Mouse (Mus musculus) CD8-positive naive resting alpha-beta T cell, adult 2 months (primary cell): Measurements from ENCODE around the gene Vpreb2.
"Not testable (repeated sequence)": the region's sequence is repeated elsewhere in the genome, so short reads cannot be mapped to it uniquely, and the experiment has no call there.

Source experiments
- DNase-seq, 2 experiments: peaks; one replicate each; pipeline ENCODE4 v3.0.0; 2022; ENCODE audit warnings: low read depth in 2 of 2, low spot score in 2 of 2

The Vpreb2 gene

DNA sequence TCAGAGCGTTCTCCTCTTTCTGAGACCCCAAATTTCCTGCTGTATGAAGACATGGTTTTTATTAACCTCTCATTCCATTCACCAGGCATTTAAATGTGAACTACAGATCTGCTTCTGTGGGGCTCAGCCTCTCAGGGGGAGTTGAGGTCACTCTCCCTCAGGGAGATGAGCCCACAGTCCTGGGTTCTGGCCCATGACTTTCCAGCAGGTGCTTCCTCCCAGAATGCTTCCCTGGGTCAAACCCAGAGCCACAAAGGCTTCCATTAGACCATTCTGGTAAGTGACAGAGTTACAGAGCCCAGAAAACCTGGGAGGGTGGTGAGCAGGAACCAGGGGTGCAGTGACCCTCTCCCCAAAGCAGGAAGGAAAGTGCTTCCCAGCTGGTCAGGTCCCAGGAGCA lies at the start of gene Vpreb2:
TSS of gene Vpreb2 (plus strand) at position 301 of the 400 bp plus-strand sequence.
- DNase-seq, result no peak

DNA sequence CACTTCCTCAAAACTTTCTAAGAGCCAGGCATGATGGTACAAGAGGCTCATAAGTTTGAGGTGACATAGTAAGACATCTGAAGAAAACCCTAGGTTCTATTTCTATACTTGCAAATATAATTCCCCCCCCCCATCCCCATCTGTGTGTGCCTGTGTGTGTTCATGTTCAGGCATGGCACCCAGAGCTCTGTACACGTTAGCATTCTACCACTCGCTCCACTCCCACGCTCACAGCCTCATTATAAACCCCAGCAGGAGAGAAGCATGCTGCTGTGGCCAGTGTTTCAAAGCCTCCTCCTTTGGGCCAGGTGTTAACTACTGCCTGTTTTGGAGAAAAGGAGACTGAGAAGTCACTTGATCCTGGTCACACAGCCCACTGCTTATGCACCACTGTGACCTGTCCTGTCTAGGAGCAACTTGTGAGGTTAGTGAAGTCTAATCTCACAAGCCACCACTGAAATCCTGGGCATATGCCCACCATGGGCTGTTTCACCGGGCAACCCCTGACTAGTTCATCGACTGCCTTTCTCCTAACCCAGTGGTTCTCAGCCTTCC lies 48.2 kb upstream of the Vpreb2 start:
- DNase-seq, result no peak

DNA sequence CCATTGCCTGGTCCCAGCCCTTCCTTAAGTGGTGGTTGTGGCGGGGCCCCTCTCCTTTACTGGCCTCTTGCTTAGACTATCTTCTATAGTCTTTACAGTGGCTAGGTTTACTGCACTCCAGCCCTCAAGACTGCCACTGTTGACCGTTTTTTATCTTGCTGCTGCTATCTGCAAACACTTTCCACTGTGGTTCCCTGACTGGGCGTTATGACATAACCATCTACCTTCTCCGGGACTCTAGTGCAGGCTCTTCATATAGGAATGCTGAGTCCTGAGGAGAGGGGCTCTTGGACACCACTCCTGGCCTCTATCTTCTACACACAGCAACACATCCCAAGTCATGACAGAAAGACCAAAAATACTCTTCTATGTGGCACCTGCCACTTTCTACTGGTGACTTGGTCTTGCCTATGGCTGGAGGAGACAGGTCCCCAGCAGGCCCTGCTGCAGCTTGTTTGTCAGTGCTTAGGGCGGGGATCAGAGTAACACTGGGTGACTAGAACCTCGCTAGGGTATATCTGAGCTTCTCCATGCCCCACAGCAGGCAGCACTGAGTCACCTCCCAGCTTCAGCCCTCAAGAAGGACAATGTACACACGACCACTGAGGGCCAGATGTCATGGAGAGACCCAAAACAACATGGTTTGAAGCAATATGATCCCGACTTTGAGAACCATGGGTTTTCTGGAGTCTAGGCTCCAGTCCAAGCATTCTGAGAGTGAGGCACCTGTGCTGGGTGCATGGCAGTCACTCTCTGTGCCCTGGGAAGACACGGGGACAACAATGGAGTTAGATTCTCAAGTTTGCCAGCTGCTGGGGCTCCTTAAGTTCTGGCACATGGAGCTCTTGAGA lies 46.4 kb upstream of the Vpreb2 start:
- no peak for DNase-seq

DNA sequence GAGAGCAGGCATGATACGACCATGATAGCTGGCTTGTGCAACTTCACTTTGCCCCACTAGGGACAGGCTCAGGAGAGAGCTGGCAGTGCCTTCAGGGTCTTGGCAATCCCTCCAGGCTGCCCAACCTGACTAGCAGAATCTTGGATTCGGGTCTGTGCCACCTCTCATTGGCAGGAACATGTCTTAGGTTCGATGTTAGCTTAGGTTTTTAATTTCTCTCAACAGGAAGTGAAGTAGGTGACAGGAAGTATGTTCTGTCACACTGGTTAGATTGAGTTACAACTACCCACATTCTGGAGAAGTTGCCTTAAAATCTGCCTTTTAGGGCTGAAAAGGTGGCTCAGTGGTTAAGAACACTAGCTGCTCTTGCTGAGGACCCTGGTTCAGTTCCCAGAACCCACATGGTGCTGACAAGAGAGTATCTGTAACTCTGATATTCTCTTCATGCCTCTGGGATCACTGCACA lies 45.8 kb upstream of the Vpreb2 start:
- no peak for DNase-seq

DNA sequence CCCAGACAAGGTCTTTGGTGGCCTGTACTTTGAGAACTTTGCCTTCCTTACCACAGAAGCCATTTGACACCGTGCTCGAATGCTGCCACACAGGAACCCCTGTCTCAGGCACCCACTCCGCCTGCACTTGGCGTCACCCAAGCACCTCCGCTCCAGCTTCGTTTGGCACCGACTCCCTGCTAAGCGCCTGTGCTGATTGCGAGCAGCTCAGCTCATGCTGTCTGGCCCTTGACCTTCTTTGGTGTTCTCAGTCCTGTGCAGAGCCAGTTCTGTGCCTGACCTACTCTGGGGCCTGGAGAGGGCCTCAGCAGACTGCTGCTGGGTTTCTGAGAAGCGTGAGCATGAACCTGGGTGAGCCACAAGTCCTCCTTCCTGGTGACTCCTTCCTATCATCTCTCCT lies 43.5 kb upstream of the Vpreb2 start:
- DNase-seq, result no peak

DNA sequence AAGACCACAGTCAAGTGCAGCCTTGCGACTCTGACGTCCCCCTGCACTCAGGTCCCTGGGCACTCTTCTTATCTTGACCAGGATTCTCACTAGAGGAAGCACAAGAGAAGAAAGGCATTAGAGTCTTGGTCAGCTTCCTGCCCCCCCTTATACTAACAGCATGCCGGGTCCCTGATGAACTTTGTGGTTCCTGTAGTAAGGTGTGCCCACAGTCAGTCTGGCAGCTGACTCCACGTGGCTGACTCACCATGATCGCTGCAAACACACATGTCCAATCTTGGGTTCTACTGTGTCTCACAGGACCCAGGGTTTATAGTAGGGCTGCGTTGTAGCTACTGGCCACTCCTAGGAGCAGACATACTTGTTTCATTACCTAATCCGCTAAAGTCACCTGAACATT lies 42.0 kb upstream of the Vpreb2 start:
- no peak for DNase-seq

DNA sequence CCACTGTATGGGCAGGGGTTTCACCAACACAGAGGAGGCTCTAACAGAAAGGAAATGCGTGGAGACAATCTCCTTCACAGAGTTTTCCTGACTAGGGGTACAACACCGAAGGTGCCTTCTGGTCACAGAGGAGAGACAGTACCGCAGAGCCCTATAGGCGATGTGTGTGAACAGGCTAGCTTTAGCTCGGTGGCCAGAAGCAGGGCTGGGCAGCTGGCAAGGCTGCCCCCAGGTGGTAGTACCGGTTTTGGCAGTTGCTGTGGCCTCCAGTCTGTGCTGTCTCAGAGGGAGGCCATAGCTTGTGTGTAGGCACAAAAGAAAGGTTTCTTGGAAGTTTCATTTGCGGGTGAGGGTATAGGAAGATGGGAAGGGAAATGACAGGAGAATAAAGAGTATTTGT lies 41.4 kb upstream of the Vpreb2 start:
- peak; percentile 42 to 70 for DNase-seq

DNA sequence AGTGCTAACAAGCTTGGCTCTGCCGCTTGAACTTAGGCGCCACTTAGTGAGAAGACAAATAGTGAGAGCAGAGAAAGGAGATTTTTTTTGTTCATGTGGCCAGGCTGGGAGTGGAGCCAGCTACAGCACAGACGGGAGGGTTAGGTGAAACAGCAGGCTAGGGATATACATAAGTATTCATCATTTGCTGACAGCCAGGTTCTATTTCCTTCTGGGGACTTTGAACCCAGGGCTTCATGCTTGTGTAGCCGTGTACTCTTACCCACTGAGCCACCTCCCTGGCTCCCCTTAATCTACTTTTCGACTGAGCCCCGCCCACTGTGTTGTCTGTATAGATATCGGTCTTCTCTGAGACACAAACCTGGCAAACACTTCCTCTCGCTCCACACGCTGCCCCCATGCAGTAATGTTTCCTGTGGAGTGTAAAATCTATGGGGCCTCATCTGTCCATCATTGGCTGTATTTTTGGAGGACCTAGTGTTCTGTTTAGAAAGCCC lies 40.9 kb upstream of the Vpreb2 start:
- no peak for DNase-seq

DNA sequence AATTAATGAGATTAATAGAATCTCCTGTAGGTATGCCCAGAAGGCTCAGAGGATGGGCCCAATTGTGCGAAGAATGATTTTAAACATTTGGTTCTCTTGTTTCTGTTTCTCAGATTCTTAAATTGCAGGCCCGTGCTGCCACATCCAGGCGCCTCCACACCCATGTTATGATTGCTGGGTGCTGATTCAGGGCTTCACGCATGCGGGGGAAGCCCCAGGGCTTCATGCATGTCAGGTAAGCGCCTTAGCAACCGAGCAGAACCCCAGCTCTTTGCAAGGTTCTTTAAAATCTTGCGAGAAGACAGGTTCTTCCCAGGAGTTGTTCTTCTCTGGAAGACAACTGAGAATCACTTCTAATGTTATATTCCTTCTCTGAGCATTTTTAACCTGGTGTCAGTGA lies 36.8 kb upstream of the Vpreb2 start:
- no peak for DNase-seq

DNA sequence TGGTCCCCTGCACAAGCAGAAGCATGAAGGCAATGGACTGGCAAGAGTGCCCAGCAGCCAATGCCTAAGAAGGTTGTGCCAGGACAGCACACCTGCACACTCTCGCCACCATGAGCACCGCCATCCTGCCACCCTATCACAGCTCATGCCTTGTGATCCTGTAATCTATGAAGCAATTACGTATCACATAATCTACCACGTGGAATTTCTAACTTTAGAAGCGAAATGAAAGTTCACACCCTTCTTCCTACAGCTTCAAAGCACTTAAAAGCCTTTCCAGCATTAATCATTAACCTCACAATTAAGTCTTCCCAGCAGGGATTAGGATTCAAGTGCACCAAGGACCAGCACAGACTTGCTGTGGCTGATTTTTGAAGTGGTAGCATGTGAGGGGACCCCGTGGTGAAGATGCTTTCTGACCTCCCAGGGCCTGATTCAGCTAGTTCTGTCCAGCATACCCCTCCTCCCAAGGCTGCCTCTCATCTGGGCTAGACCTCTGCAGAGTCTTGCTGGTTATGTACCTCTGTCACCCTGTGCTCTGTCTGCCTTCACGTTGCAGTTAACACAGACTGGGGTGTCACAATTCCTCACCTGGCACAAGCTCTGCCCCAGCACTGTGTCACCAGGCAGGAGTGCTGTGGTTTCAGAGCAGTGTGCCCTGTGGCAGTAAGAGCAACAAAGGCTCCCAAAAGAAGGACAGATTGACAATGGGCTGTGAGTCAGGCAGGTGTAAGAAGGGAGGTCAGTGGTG lies 35.0 kb upstream of the Vpreb2 start:
- no peak for DNase-seq

DNA sequence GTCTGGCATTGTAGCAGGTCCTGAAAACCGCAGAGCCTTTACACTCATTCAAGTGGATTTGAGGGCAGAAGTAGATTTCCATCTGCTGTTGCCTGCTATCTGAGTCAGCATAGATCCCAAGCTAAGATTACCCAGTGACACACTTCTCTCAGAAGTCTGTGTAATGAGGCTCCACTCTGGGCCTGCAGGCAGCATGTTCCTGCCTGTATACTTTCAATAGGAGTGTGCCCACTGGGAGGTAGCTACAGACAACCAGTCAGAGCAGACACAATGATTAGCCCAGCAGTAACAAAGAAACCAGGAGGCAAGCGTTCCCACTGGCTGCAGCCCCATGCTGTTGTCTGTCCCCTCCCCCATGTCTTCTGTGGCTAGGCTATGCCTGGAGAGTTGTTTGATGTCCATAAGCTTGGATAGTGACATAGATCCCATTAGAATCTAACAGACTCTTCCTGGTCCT lies 30.8 kb upstream of the Vpreb2 start:
- no peak for DNase-seq

DNA sequence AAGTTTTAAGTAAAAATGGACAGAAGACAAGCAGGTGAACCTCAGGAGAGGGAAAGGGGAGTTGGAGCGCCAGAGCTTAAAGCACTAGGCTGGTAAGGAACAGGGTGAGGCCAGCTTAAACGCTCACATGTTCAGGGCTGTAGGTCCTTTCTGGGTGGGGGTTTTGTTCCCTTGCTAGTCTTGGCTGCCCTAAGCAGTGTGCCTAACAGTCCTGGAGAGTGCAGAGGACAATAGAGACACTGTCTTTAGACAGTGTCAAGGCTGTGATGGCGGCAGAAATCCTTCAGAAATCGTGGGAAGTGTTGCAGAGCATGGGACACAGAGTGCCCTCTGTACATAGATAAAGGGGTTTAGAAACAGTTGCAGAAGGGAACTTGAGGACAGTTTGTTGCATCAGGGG lies 30.2 kb upstream of the Vpreb2 start:
- DNase-seq, result no peak

DNA sequence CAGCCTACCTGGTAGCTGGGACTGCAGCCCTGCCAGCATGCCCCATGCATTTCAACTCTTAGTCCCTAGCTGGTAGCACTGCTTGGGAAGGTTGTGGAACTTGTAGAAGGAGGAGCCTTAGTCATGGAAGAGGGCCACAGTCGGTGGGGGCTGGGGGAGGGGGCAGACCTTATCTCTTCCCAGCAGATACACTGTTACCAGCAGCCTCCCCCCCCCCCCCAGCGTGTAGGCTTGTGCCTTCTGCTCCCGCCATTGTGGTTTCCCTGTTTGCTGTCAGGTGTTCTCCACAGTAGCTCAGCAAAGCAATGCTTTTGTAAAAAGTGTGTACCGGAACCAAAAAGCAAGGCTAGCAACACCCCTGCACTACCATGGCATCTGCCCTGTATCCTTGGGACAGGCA lies 28.6 kb upstream of the Vpreb2 start:
- no peak for DNase-seq

DNA sequence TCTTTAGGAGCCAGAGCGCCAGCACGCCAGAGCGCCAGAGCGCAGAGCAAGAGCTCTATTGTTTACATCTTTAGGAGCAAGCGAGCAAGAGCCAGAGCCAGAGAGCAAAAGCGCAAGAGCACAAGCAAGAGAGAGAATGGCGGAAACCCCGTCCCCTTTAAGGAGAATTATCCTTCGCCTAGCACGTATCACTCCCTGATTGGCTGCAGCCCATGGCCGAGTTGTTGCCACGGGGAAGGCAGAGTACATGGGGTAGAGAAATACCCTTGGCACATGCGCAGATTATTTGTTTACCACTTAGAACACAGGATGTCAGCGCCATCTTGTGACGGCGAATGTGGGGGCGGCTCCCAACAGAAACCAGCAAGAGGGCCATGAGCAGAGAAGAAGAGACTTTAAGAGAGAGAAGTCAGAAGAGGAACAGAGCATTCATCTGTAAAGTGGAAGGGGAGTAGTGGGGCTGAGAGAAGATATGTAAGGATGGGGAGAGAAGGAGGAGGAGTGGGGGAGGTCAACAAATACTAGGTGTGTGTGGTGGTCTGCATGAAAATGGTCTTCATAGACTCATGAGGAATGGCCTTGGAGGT lies 24.1 kb upstream of the Vpreb2 start:
- DNase-seq, result not testable (repeated sequence)

DNA sequence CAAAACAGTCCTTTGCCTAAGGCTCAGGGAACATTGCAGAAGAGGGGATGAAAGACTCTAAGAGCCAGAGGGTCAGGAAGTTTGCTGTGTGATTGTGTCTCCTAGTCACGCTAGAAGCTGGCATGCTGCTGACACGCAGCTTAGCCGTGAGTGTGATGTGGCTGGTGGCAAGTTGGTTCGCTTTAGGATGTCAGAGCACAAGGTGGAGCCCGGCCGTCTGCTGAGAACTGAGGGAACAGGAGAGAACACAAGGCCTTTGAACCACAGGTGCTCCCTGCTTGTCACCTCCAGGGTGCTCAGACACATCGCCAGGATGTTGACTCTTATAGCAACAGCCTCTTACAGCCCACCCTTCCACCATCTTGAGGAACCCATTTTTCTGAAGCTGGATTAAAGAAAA lies 18.1 kb upstream of the Vpreb2 start:
- DNase-seq, result no peak

DNA sequence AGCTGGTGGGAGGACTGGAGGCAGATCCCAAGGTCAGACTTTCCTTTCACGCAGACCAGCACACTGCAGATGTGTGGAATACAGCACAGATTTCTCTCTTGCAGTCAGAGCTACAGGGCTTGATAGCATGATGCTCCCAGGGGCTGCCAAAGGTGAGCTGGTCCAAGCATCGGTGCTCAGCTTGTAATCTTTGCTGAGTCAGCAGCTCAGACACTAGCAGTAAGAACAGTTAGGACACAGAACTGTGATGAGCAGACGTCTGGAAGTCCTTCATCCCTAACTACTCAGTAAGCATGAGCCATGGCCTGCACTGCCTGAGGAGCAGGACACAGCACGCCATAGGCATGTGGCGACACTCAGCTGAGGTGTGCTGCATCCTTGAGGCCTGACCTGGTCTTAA lies 8.4 kb upstream of the Vpreb2 start:
- no peak for DNase-seq

DNA sequence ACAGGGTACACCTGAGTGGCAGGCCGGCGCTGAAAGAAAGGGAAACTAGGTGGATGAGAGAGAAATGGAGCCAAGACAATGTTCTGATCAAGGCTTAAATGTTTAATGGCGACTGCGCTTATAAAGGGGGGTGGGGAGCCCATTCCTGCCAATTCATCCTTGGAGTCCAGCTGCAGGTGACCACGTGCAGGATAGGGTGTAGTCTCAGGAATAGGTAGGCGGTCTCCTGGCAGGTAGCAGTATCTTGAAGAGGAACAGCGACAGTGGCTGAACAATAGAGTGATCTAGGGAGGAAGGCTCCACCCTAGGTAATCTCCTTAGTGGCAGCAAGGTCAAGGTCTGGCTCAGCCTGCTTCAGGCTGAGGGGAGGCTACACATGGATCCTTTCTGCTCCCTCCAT lies 2.4 kb upstream of the Vpreb2 start:
- not testable (repeated sequence) for DNase-seq

DNA sequence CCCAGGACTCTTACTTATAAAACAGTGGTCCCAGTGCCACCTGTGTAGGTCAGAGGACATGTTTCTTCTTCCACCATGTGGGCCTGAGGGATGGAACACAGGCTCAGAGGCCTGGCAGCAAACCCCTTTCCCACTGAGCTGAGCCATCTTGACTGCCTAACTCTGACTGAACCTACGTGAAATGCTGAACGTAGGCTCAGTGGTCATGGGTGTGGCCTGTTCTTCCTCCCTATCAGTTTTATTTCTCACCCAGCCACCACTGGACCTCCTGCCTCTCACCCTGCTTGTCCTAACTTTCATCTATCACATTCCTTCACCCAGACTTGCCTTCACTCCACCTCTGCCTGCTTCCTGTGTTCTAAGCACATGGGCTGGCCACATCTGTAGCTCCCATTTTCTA lies 3.0 kb downstream of the Vpreb2 start:
- no peak for DNase-seq

DNA sequence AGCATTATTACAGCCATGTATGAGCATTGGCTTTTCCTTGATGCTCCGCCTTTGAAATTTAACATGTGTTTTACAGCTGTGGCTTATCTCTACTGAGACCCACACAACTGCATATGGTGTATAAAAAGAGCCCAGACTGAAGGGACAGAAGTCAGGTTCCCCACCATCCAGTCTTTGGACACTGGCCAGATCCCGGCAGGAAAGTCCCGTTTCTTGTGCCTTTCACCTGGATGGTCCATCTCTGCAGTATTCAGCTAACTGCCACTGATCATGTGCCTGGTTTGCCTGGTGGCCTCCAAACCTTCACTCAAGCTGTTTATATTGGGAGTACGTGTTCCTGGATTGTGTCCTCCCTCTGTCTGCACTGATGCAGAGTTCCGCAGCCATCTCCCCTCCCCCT lies 4.0 kb downstream of the Vpreb2 start:
- DNase-seq, result no peak

DNA sequence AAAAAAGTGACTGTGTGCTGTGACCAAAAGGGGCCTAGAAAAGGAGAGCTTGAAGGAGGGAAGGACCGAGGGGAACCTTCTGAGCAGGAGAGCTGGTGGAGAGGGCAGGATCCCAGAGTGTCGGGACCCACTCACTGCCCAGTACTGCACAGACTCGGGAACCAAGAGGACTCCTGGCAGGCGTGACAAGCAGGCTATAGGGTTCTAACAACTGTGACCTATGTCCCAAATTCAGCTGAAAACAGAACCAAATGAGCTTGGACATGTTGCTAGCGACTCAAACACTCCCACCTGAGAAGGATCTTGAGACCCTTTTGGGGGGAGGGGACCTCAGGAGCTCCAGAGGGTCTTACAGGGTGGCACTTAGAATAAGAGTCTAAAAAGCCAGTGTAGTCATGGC lies 4.8 kb downstream of the Vpreb2 start:
- no peak for DNase-seq

DNA sequence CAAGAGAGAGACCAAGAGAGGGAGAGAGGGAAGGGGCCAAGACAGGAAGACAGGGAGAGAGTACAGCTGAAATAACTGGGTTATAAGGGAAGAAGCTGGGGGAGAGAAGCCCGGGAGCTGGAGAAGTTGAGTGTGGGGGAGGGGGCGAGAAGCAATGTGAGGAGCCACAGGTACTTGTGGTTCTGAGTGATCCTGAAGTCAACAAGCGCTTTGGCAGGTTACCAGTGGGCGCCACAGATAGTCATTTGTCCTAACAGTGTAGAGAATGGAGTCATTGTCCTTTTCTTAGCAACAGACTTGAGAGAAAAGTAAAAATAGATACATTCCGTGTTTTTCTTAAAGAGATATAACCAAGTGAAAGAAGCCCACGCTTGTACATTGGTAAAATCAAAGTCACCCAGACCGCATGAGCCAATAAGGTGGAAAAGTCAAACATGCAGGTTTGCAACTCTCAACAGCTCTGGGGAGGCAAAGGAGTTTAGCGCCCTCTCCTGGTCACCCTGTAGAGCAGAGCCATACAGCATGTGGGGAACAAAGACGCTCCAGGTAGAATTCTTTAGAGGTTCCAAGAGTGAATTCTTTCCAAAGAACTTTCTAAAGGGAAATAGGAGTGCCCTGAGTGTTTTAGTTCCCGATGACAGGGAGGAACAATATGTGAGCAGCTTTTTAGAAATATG lies 6.4 kb downstream of the Vpreb2 start:
- peak; percentile 49 to 57 for DNase-seq
